8 mouse cellular contexts compared by ENCODE assay signal in genomic region chr6:113099640-113100289, GRCm38 (mm10). TPM values are rescaled to one million over a fixed set of nuclear protein-coding genes. Genes with fewer than 3 reads are reported as not detected.
DNase-seq lines count a peak whose midpoint lies in the region; ATAC-seq lines count a peak whose summit lies in the region.

No protein-coding gene starts in this region.

- H3K9me3 ChIP-seq in heart, embryonic 15.5 days (replicated peaks): no peaks in the 10 kb centered on the region
- H3K9me3 ChIP-seq in liver, embryonic 12.5 days (replicated peaks): no peaks in the 10 kb centered on the region
- H3K9me3 ChIP-seq in neural tube, embryonic 12.5 days: no peaks in the 10 kb centered on the region

- H3K4me1 ChIP-seq in heart, embryonic 15.5 days (replicated peaks): peaks cover 34% of the 10 kb centered on the region
- peaks cover 41% of the 10 kb centered on the region for H3K4me1 ChIP-seq in liver, embryonic 12.5 days
- H3K4me1 ChIP-seq in neural tube, embryonic 12.5 days: peaks cover 6% of the 10 kb centered on the region; the same call in 1 of the 2 replicates

- 0 out of 2 replicates have a peak, but pooled peaks cover under 1% of the 10 kb centered on the region for H3K36me3 ChIP-seq in heart, embryonic 15.5 days
- peaks cover 11% of the 10 kb centered on the region for H3K36me3 ChIP-seq in liver, embryonic 12.5 days
- no peaks in the 10 kb centered on the region for H3K36me3 ChIP-seq in neural tube, embryonic 12.5 days

- peak; percentile 74 for ATAC-seq in heart, embryonic 15.5 days (replicated peaks; ENCODE audit: insufficient number of reproducible peaks, insufficient read depth, low FRiP score, low read depth)
- peak; percentile 65 for ATAC-seq in liver, embryonic 12.5 days
- ATAC-seq in neural tube, embryonic 12.5 days (ENCODE audit: low FRiP score, low read depth): peak; percentile 66; the same call in 1 of the 2 replicates

- peak overlapping the region; percentile 34; the same call in 1 of the 2 replicates for H3K4me2 ChIP-seq in heart, embryonic 15.5 days
- H3K4me2 ChIP-seq in liver, embryonic 12.5 days: peak overlapping the region; percentile 30; the same call in 1 of the 2 replicates
- H3K4me2 ChIP-seq in neural tube, embryonic 12.5 days (replicated peaks): no peak overlapping the region

- 19% methylated on average over 5 of the region's 5 CpGs for WGBS in heart, embryonic 15.5 days
- 34% methylated on average over 5 of the region's 5 CpGs for WGBS in liver, embryonic 12.5 days (ENCODE audit: insufficient replicate concordance)
- WGBS in neural tube, embryonic 12.5 days: 60% methylated on average over 5 of the region's 5 CpGs

- peak; percentile 100 for DNase-seq in 3T3-L1 (ENCODE audit: low read depth, low spot score)
- peak; percentile 94 for DNase-seq in adrenal gland, adult 2 months
- peak; percentile 92 for DNase-seq in fat pad, adult 2 months (ENCODE audit: extremely low read depth, low read depth, low spot score)
- DNase-seq in kidney, postnatal 10 days: peak; percentile 94
- peak; percentile 94 for DNase-seq in urinary bladder, postnatal 14 days (ENCODE audit: low spot score)

- H3K4me3 ChIP-seq in heart, embryonic 15.5 days: no peak overlapping the region
- H3K4me3 ChIP-seq in liver, embryonic 12.5 days: no peak overlapping the region
- no peak overlapping the region for H3K4me3 ChIP-seq in neural tube, embryonic 12.5 days

- peak overlapping the region; percentile 17; the same call in 1 of the 2 replicates for H3K9ac ChIP-seq in heart, embryonic 15.5 days
- peak overlapping the region; percentile 19; the same call in 1 of the 2 replicates for H3K9ac ChIP-seq in liver, embryonic 12.5 days
- H3K9ac ChIP-seq in neural tube, embryonic 12.5 days: no peak overlapping the region

- H3K27ac ChIP-seq in heart, embryonic 15.5 days: peak overlapping the region; percentile 77
- H3K27ac ChIP-seq in liver, embryonic 12.5 days: peak overlapping the region; percentile 58; the same call in 1 of the 2 replicates
- H3K27ac ChIP-seq in neural tube, embryonic 12.5 days: no peak overlapping the region

- H3K27me3 ChIP-seq in heart, embryonic 15.5 days: no peaks in the 10 kb centered on the region
- H3K27me3 ChIP-seq in liver, embryonic 12.5 days (replicated peaks): no peaks in the 10 kb centered on the region
- no peaks in the 10 kb centered on the region for H3K27me3 ChIP-seq in neural tube, embryonic 12.5 days (replicated peaks)

RNA-seq across cellular contexts. Expression of gene Setd5, which starts 22.6 kb away (rescaled TPM):
- 10 to 100 TPM; 72.0 to 96.9 TPM for total RNA-seq in adrenal gland, adult 2 months (2021)
- polyA plus RNA-seq in adrenal gland, adult 2 months (2012; rRNA removed): 22.8 and 24.3 TPM in 2 replicates
- polyA plus RNA-seq in heart, embryonic 15.5 days (2015; fragmentation: Nextera tagmentation; extraction: Ambion mirVana): 42.6 and 53.4 TPM in 2 replicates
- 27.2 and 30.1 TPM in 2 replicates for polyA plus RNA-seq in liver, embryonic 12.5 days (2016; fragmentation: Nextera tagmentation; extraction: Ambion mirVana)
- 50.5 and 57.8 TPM in 2 replicates for polyA plus RNA-seq in neural tube, embryonic 12.5 days (2016; fragmentation: Nextera tagmentation; extraction: Ambion mirVana)

RNA-seq across cellular contexts. Expression of gene Thumpd3, which starts 53.7 kb away (rescaled TPM):
- total RNA-seq in adrenal gland, adult 2 months (2021): 10 to 100 TPM; 32.7 to 35.2 TPM
- 2.8 and 3.0 TPM in 2 replicates for polyA plus RNA-seq in adrenal gland, adult 2 months (2012; rRNA removed)
- polyA plus RNA-seq in heart, embryonic 15.5 days (2015; fragmentation: Nextera tagmentation; extraction: Ambion mirVana): 32.4 and 37.8 TPM in 2 replicates
- polyA plus RNA-seq in liver, embryonic 12.5 days (2016; fragmentation: Nextera tagmentation; extraction: Ambion mirVana): 53.1 and 57.0 TPM in 2 replicates
- 61.2 and 64.0 TPM in 2 replicates for polyA plus RNA-seq in neural tube, embryonic 12.5 days (2016; fragmentation: Nextera tagmentation; extraction: Ambion mirVana)
